Mouse (Mus musculus) hematopoietic stem cell, adult 5-6 weeks (primary cell): ENCODE measurements around the gene 1700109H08Rik. TPM values are rescaled to one million over a fixed set of nuclear protein-coding genes. Genes with fewer than 3 reads are reported as not detected.
A peak's percentile ranks its signal among the peaks of the same experiment; 100 is the strongest.
"Not testable (repeated sequence)": the region's sequence is repeated elsewhere in the genome, so short reads cannot be mapped to it uniquely, and the experiment has no call there.

Experiments used
- ATAC-seq, 2 experiments: fragments of 125-278 bp in 1 of 2; replicated peaks in 1 of 2; 2 replicates each; pipeline ENCODE4 v1.8.0; 2016 to 2017; ENCODE audit warnings: inconsistent platforms in 2 of 2, mild to moderate bottlenecking in 2 of 2, moderate number of reproducible peaks in 2 of 2, low read depth in 1 of 2, moderate TSS enrichment in 1 of 2; ENCODE audit not compliant: low FRiP score in 2 of 2, poor library complexity in 2 of 2, severe bottlenecking in 2 of 2, insufficient read depth in 1 of 2, low TSS enrichment in 1 of 2
- total RNA-seq: library from RNA; stranded (forward); fragments of 172-1452, 232-1000 nt; gene quantifications from 2 replicates; pipeline ENCODE4 v1.2.3, GENCODE M21; 2017

Gene 1700109H08Rik
- total RNA-seq, 1 experiment from 2014 or later, result 25.7 TPM

- peak; percentile 97 to 98 for ATAC-seq
These were observed 24.5 kb downstream of the 1700109H08Rik start, which contains the start of gene Pex1 for GRCm38 (mm10) chr5:3595693-3596398. Gene Pex1 (plus strand): TSS chr5:3596066.

GRCm38 (mm10) chr5:3596399-3596766 is 25.0 kb downstream of the 1700109H08Rik start, which contains the start of gene Rbm48:
Gene Rbm48 (minus strand): TSS chr5:3596585.
- ATAC-seq, result peak; percentile 77 to 88

GRCm38 (mm10) chr5:3597171-3597570 is 25.8 kb downstream of the 1700109H08Rik start:
- ATAC-seq, result no peak

- ATAC-seq, result no peak
These were observed 27.4 kb downstream of the 1700109H08Rik start for GRCm38 (mm10) chr5:3598766-3599165.

GRCm38 (mm10) chr5:3600298-3600697 is 28.9 kb downstream of the 1700109H08Rik start:
- ATAC-seq, result no peak

- ATAC-seq, result no peak
These were observed 29.4 kb downstream of the 1700109H08Rik start for GRCm38 (mm10) chr5:3600790-3601189.

- no peak for ATAC-seq
These were observed 35.7 kb downstream of the 1700109H08Rik start for GRCm38 (mm10) chr5:3607114-3607513.

- ATAC-seq, result no peak
These were observed 37.9 kb downstream of the 1700109H08Rik start for GRCm38 (mm10) chr5:3609241-3609640.

GRCm38 (mm10) chr5:3611835-3612234 is 40.5 kb downstream of the 1700109H08Rik start:
- ATAC-seq, result not testable (repeated sequence)

- no peak for ATAC-seq
These were observed 49.1 kb downstream of the 1700109H08Rik start for GRCm38 (mm10) chr5:3620486-3620885.

GRCm38 (mm10) chr5:3630055-3630454 is 58.7 kb downstream of the 1700109H08Rik start:
- no peak for ATAC-seq

- no peak for ATAC-seq
These were observed 60.3 kb downstream of the 1700109H08Rik start for GRCm38 (mm10) chr5:3631512-3632271.

GRCm38 (mm10) chr5:3632285-3632684 is 60.9 kb downstream of the 1700109H08Rik start:
- no peak for ATAC-seq

- no peak for ATAC-seq
These were observed 61.9 kb downstream of the 1700109H08Rik start for GRCm38 (mm10) chr5:3633315-3633714.

GRCm38 (mm10) chr5:3633951-3634350 is 62.6 kb downstream of the 1700109H08Rik start:
- no peak for ATAC-seq
